Mouse (Mus musculus): ENCODE results near the gene Olfr310.

Gene Olfr310

GRCm38 (mm10) chr7:86277072-86277471, at the start of gene Olfr310:
Gene Olfr310, minus strand, starts transcription at chr7:86277172.
- DNase-seq = no peak

GRCm38 (mm10) chr7:86325530-86325929, 48.6 kb upstream of the Olfr310 start, which contains the start of gene Olfr308:
Gene Olfr308, minus strand, starts transcription at chr7:86325630.
- no peak for DNase-seq

DNA sequence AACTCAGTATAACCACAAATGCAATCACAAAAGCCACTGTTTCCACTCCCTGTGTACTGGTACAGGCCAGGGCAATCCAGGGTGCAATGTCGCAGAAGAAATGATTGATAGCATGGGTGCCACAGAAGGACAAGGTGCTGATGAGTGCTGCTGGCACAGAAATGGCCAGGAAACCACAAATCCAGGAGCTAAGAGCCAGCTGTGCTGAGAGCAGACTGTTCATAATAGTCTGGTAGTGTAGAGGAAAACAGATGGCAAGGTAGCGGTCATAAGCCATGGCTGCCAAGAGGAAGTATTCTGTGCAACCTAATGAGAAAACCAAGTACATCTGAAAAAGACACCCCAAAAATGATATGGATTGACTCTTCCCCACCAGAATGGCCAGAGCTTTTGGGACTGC, 44.4 kb upstream of the Olfr310 start:
- DNase-seq = no peak

DNA sequence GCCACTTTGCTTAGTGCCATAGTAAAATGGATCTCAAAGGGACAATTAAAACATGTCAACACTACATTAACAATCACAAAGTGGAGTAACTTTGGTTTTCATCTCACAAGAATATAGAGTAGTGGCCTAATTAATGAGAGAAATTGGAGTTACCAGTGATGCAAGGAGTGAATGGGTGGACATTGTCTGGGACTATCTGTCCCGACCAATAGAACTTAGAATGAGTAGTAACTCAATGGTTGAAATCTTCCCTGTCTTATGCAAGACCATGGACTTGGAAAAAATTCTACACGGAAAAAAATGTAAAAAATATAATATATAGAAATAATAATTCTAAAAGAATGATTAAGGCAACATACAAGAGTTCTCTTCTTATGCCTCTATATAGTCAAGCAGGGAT, 36.6 kb upstream of the Olfr310 start, which contains the start of gene Olfr309:
Gene Olfr309 (minus strand): TSS at position 101 of the 400 bp plus-strand sequence.
- DNase-seq = no peak

- DNase-seq = no peak
Observed at GRCm38 (mm10) chr7:86246208-86246607, 30.8 kb downstream of the Olfr310 start, which contains the start of gene Vmn2r76. Gene Vmn2r76, minus strand, starts transcription at chr7:86246308.

All from liver (tissue).